Mouse (Mus musculus) CH12.LX (cell line): ENCODE data around the gene A830018L16Rik. TPM values are rescaled to one million over a fixed set of nuclear protein-coding genes. Genes with fewer than 3 reads are reported as not detected.

Source experiments
- DNase-seq: peaks from one replicate; pipeline ENCODE4 v3.0.0-alpha.2; 2013; ENCODE audit errors: extremely low read depth
- H3K27ac ChIP-seq: 2 replicates; pipeline ENCODE4 v1.5.1; 2012; ENCODE audit warnings: low read depth, mild to moderate bottlenecking, control low read depth, moderate library complexity; ENCODE audit not compliant: insufficient read depth
- H3K27me3 ChIP-seq: replicated peaks from 2 replicates; pipeline ENCODE3; 2012; ENCODE audit warnings: inconsistent platforms
- H3K36me3 ChIP-seq, 2 experiments: replicated peaks in 1 of 2; 2 replicates each; pipeline versions ENCODE3 to v1.6.1; 2012; ENCODE audit warnings: inconsistent platforms in 1 of 2, low read length in 1 of 2, mild to moderate bottlenecking in 1 of 2, mixed read lengths in 1 of 2, moderate library complexity in 1 of 2; ENCODE audit not compliant: control insufficient read depth in 1 of 2, insufficient read depth in 1 of 2
- H3K4me1 ChIP-seq, 2 experiments: 2 replicates each; pipeline ENCODE4 v1.6.1; 2012; ENCODE audit warnings: inconsistent platforms in 1 of 2, moderate library complexity in 1 of 2; ENCODE audit not compliant: insufficient read depth in 2 of 2, control insufficient read depth in 1 of 2
- H3K4me2 ChIP-seq: 2 replicates; pipeline ENCODE4 v1.6.1; 2012; ENCODE audit warnings: low read depth, mild to moderate bottlenecking, control low read depth; ENCODE audit not compliant: poor library complexity, insufficient read depth, severe bottlenecking
- H3K4me3 ChIP-seq, 3 experiments: fragments of 150-350 bp in 1 of 3; sonication (generic) in 1 of 3; replicated peaks in 1 of 3; 2 replicates each; pipeline versions ENCODE3 to v1.5.1; 2011 to 2012; ENCODE audit warnings: low read depth in 2 of 3, low read length in 2 of 3, mild to moderate bottlenecking in 2 of 3, moderate library complexity in 2 of 3, control low read depth in 1 of 3, improper control_type of control experiment in 1 of 3, inconsistent platforms in 1 of 3, mixed read lengths in 1 of 3; ENCODE audit not compliant: poor library complexity in 1 of 3
- H3K79me2 ChIP-seq: replicated peaks from 2 replicates; pipeline ENCODE4 v1.6.1; 2012; ENCODE audit warnings: mild to moderate bottlenecking, moderate library complexity; ENCODE audit not compliant: control insufficient read depth, poor library complexity, insufficient read depth, severe bottlenecking; ENCODE audit errors: extremely low read depth
- H3K9ac ChIP-seq: 2 replicates; pipeline ENCODE4 v1.6.1; 2012; ENCODE audit warnings: low read depth, mild to moderate bottlenecking, control low read depth, moderate library complexity; ENCODE audit not compliant: insufficient read depth
- H3K9me3 ChIP-seq: replicated peaks from 2 replicates; pipeline ENCODE3; 2012; ENCODE audit warnings: low read length, inconsistent platforms, mixed read lengths
- BHLHE40 ChIP-seq: IDR thresholded peaks from 2 replicates; pipeline ENCODE4 v1.6.1; 2011; ENCODE audit warnings: mild to moderate bottlenecking, low read depth, low read length, improper control_type of control experiment
- CHD1 ChIP-seq: IDR thresholded peaks from 2 replicates; pipeline ENCODE4 v1.6.1; 2012; ENCODE audit warnings: low read depth, low read length, improper control_type of control experiment, inconsistent platforms
- CHD2 ChIP-seq: IDR thresholded peaks from 2 replicates; pipeline ENCODE4 v1.6.1; 2011; ENCODE audit warnings: low read length, improper control_type of control experiment
- E2F4 ChIP-seq: IDR thresholded peaks from 2 replicates; pipeline ENCODE4 v1.6.1; 2011; ENCODE audit warnings: low read depth, low read length, improper control_type of control experiment; ENCODE audit not compliant: insufficient replicate concordance
- ELF1 ChIP-seq: IDR thresholded peaks from 2 replicates; pipeline ENCODE4 v1.6.1; 2014; ENCODE audit warnings: low read depth, mild to moderate bottlenecking, inconsistent platforms, low read length, improper control_type of control experiment
- GABPA ChIP-seq: IDR thresholded peaks from 2 replicates; pipeline ENCODE4 v1.6.1; 2012; ENCODE audit warnings: low read depth, low read length, improper control_type of control experiment, inconsistent platforms; ENCODE audit not compliant: insufficient replicate concordance
- IRF4 ChIP-seq: IDR thresholded peaks from 2 replicates; pipeline ENCODE4 v1.6.1; 2014; ENCODE audit warnings: low read depth, mild to moderate bottlenecking, inconsistent platforms, low read length, improper control_type of control experiment
- KAT2A ChIP-seq: IDR thresholded peaks from 2 replicates; pipeline ENCODE4 v1.6.1; 2012; ENCODE audit warnings: low read length, improper control_type of control experiment, inconsistent platforms; ENCODE audit not compliant: insufficient replicate concordance
- MAFK ChIP-seq: IDR thresholded peaks from 2 replicates; pipeline ENCODE4 v1.6.1; 2011; ENCODE audit warnings: low read length, improper control_type of control experiment; ENCODE audit not compliant: insufficient replicate concordance
- MAZ ChIP-seq: IDR thresholded peaks from 2 replicates; pipeline ENCODE4 v1.6.1; 2012; ENCODE audit warnings: low read depth, mild to moderate bottlenecking, inconsistent platforms, low read length, improper control_type of control experiment, moderate library complexity
- MEF2A ChIP-seq: IDR thresholded peaks from 2 replicates; pipeline ENCODE4 v1.6.1; 2014; ENCODE audit warnings: low read depth, mild to moderate bottlenecking, inconsistent platforms, low read length, improper control_type of control experiment, borderline replicate concordance
- MXI1 ChIP-seq: IDR thresholded peaks from 2 replicates; pipeline ENCODE4 v1.6.1; 2011; ENCODE audit warnings: mild to moderate bottlenecking, low read depth, low read length, improper control_type of control experiment
- NRF1 ChIP-seq: IDR thresholded peaks from 2 replicates; pipeline ENCODE4 v1.6.1; 2014; ENCODE audit warnings: low read depth, mild to moderate bottlenecking, inconsistent platforms, low read length, improper control_type of control experiment, moderate library complexity
- TBP ChIP-seq: conservative IDR thresholded peaks from 2 replicates; pipeline ENCODE4 v1.6.1; 2011; ENCODE audit warnings: low read depth, low read length, improper control_type of control experiment
- UBTF ChIP-seq: IDR thresholded peaks from 2 replicates; pipeline ENCODE4 v1.6.1; 2012; ENCODE audit warnings: low read depth, mild to moderate bottlenecking, inconsistent platforms, low read length, improper control_type of control experiment, moderate library complexity
- USF2 ChIP-seq: conservative IDR thresholded peaks from 2 replicates; pipeline ENCODE4 v1.6.1; 2011; ENCODE audit warnings: low read depth, low read length, improper control_type of control experiment
- ZKSCAN1 ChIP-seq: IDR thresholded peaks from 2 replicates; pipeline ENCODE4 v1.6.1; 2012; ENCODE audit warnings: low read depth, inconsistent platforms, low read length, improper control_type of control experiment, borderline replicate concordance
- ZNF384 ChIP-seq: IDR thresholded peaks from 2 replicates; pipeline ENCODE4 v1.6.1; 2012; ENCODE audit warnings: low read depth, low read length, improper control_type of control experiment, inconsistent platforms
- dilution Hi-C: fragments of 300-500 bp; cut with MboI; formaldehyde crosslinking; loops from 2 replicates; pipeline ENCODE4 v1.14.3; 2020; ENCODE audit warnings: low sequenced_read_pairs; ENCODE audit not compliant: extremely low pct_unique_long_range_greater_than_20kb, extremely low pct_ligation_motif_present
- in situ Hi-C: fragments of 300-500 bp; cut with MboI; formaldehyde crosslinking; loops from 3 replicates; pipeline ENCODE4 v1.14.3; 2019; ENCODE audit warnings: low sequenced_read_pairs, low pct_ligation_motif_present, low pct_unique_long_range_greater_than_20kb, mixed read lengths
- polyA plus RNA-seq: library from polyadenylated mRNA; unstranded; fragments of >175 nt; gene quantifications from 2 replicates; pipeline ENCODE4 v1.2.1, GENCODE M21; 2012; ENCODE audit warnings: low read depth; ENCODE audit not compliant: insufficient read length
- total RNA-seq, 2 experiments: library from RNA; depleted of rRNA; stranded (reverse); fragments of 300-350 nt in 1 of 2; fragments of >200 nt in 1 of 2; gene quantifications; 2 replicates each; pipeline ENCODE4 v1.2.3; 2012 to 2014

A830018L16Rik gene
- total and polyA plus RNA-seq, 3 experiments: not detected

- Histone ChIP-seq H3K36me3 (no peaks in the 10 kb centered on the region), H3K79me2 (no peaks in the 10 kb centered on the region), H3K9ac (no peak overlapping the region), H3K27ac (no peak overlapping the region), H3K9me3 (peaks cover 5% of the 10 kb centered on the region)
- dilution Hi-C loops: no loop called here
- in situ Hi-C loops: no loop called here
- TF ChIP-seq MEF2A (no peak), ZNF384 (no peak), IRF4 (no peak), MAFK (no peak), USF2 (no peak), TBP (no peak), CHD1 (no peak), GABPA (no peak), NRF1 (no peak), CHD2 (no peak), ELF1 (no peak), BHLHE40 (no peak), MAZ (no peak), E2F4 (no peak), KAT2A (no peak), MXI1 (no peak)
- TF ChIP-seq, all 38 proteins: peak for 0
- H3K27me3 ChIP-seq: no peaks in the 10 kb centered on the region
- H3K4me2 ChIP-seq: no peak overlapping the region
- DNase-seq: no peak
- no peak overlapping the region for H3K4me3 ChIP-seq
- no peaks in the 10 kb centered on the region for H3K4me1 ChIP-seq
Observed at GRCm38 (mm10) chr1:11406026-11406425, 7.9 kb upstream of the A830018L16Rik start.

GRCm38 (mm10) chr1:11414560-11414959, 655 bp downstream of the A830018L16Rik start:
- Histone ChIP-seq H3K9ac (no peak overlapping the region), H3K27ac (no peak overlapping the region), H3K27me3 (no peaks in the 10 kb centered on the region), H3K4me3 (no peak overlapping the region), H3K79me2 (no peaks in the 10 kb centered on the region), H3K36me3 (no peaks in the 10 kb centered on the region), H3K4me1 (no peaks in the 10 kb centered on the region), H3K9me3 (peaks cover 15% of the 10 kb centered on the region), H3K4me2 (no peak overlapping the region)
- TF ChIP-seq GABPA: no peak
- TF ChIP-seq UBTF: no peak
- no peak for TF ChIP-seq ZKSCAN1
- no peak for TF ChIP-seq MEF2A
- DNase-seq: no peak
- in situ Hi-C loops: no loop called here
- dilution Hi-C loops: no loop called here
